Mouse (Mus musculus) gastrocnemius, postnatal 25 days (tissue): ENCODE measurements around the gene Eftud2. TPM values are rescaled to one million over a fixed set of nuclear protein-coding genes. Genes with fewer than 3 reads are reported as not detected.

Source experiments
- DNase-seq: peaks from one replicate; pipeline ENCODE4 v3.0.0; 2022
- total RNA-seq, 2 experiments: library from RNA; stranded (reverse); gene quantifications; 1 replicate in 1 of 2; 2 replicates in 1 of 2; pipeline ENCODE4 v1.2.3; 2021

The Eftud2 gene
- total RNA-seq, 2 experiments from 2014 or later, result 23.7 to 25.5 TPM

- no peak for DNase-seq
Observed at GRCm38 (mm10) chr11:102881314-102882198, 771 bp upstream of the Eftud2 start.

GRCm38 (mm10) chr11:102879558-102879957 lies 1.2 kb downstream of the Eftud2 start:
- DNase-seq, result no peak

- no peak for DNase-seq
Observed at GRCm38 (mm10) chr11:102874801-102875334, 5.9 kb downstream of the Eftud2 start.

GRCm38 (mm10) chr11:102864272-102864671 lies 16.5 kb downstream of the Eftud2 start:
- DNase-seq, result no peak

GRCm38 (mm10) chr11:102859933-102860332 lies 20.9 kb downstream of the Eftud2 start:
- DNase-seq, result peak; percentile 75

- DNase-seq, result peak; percentile 33
Observed at GRCm38 (mm10) chr11:102858951-102859350, 21.8 kb downstream of the Eftud2 start.

GRCm38 (mm10) chr11:102855941-102856340 lies 24.8 kb downstream of the Eftud2 start:
- DNase-seq, result no peak

- DNase-seq, result no peak
Observed at GRCm38 (mm10) chr11:102853760-102854159, 27.0 kb downstream of the Eftud2 start.

GRCm38 (mm10) chr11:102851883-102852282 lies 28.9 kb downstream of the Eftud2 start:
- DNase-seq, result peak; percentile 38

GRCm38 (mm10) chr11:102845926-102846325 lies 34.9 kb downstream of the Eftud2 start:
- no peak for DNase-seq

GRCm38 (mm10) chr11:102838616-102839150 lies 42.1 kb downstream of the Eftud2 start:
- no peak for DNase-seq

- DNase-seq, result peak; percentile 61
Observed at GRCm38 (mm10) chr11:102838126-102838525, 42.7 kb downstream of the Eftud2 start.

- DNase-seq, result no peak
Observed at GRCm38 (mm10) chr11:102837385-102837784, 43.4 kb downstream of the Eftud2 start.

GRCm38 (mm10) chr11:102836146-102836545 lies 44.6 kb downstream of the Eftud2 start:
- DNase-seq, result no peak

GRCm38 (mm10) chr11:102835549-102835948 lies 45.2 kb downstream of the Eftud2 start, which contains the start of gene Higd1b:
Higd1b (plus strand) TSS chr11:102835849.
- no peak for DNase-seq

- peak; percentile 57 for DNase-seq
Observed at GRCm38 (mm10) chr11:102834219-102834618, 46.6 kb downstream of the Eftud2 start.

GRCm38 (mm10) chr11:102832700-102833297 lies 48.0 kb downstream of the Eftud2 start:
- DNase-seq, result no peak

- no peak for DNase-seq
Observed at GRCm38 (mm10) chr11:102830276-102830675, 50.5 kb downstream of the Eftud2 start.

GRCm38 (mm10) chr11:102827097-102827496 lies 53.7 kb downstream of the Eftud2 start:
- DNase-seq, result no peak

GRCm38 (mm10) chr11:102826476-102826875 lies 54.3 kb downstream of the Eftud2 start:
- no peak for DNase-seq

GRCm38 (mm10) chr11:102821231-102821630 lies 59.6 kb downstream of the Eftud2 start:
- no peak for DNase-seq

GRCm38 (mm10) chr11:102820432-102820831 lies 60.4 kb downstream of the Eftud2 start:
- DNase-seq, result no peak
